Mouse (Mus musculus) forebrain, embryonic 16.5 days (tissue): Measurements from ENCODE around the gene B4galt3. TPM values are rescaled to one million over a fixed set of nuclear protein-coding genes. Genes with fewer than 3 reads are reported as not detected.

Experiments used
- ATAC-seq: fragments of 200-750 bp; cut with Nextera tagmentation; 2 replicates; pipeline ENCODE4 v1.8.0; 2017; ENCODE audit warnings: mild to moderate bottlenecking, moderate library complexity
- H3K27ac ChIP-seq: fragments of 300-500 bp; sonication (generic); 2 replicates; pipeline ENCODE4 v1.5.1; 2014; ENCODE audit warnings: low read length, control low read depth
- H3K27me3 ChIP-seq: fragments of 300-500 bp; sonication (generic); replicated peaks from 2 replicates; pipeline ENCODE4 v1.6.1; 2014; ENCODE audit warnings: low read length; ENCODE audit not compliant: control insufficient read depth, insufficient read depth
- H3K36me3 ChIP-seq: fragments of 300-500 bp; sonication (generic); 2 replicates; pipeline ENCODE4 v1.6.1; 2014; ENCODE audit not compliant: control insufficient read depth, insufficient read depth
- H3K4me1 ChIP-seq: fragments of 300-500 bp; sonication (generic); replicated peaks from 2 replicates; pipeline ENCODE4 v1.6.1; 2014; ENCODE audit warnings: low read length; ENCODE audit not compliant: control insufficient read depth, insufficient read depth
- H3K4me2 ChIP-seq: fragments of 300-500 bp; sonication (generic); 2 replicates; pipeline ENCODE4 v1.6.1; 2014; ENCODE audit warnings: mild to moderate bottlenecking, low read length, control low read depth
- H3K4me3 ChIP-seq: fragments of 300-500 bp; sonication (generic); replicated peaks from 2 replicates; pipeline ENCODE4 v1.5.1; 2014; ENCODE audit warnings: mild to moderate bottlenecking, low read length, control low read depth
- H3K9ac ChIP-seq: fragments of 300-500 bp; sonication (generic); replicated peaks from 2 replicates; pipeline ENCODE4 v1.6.1; 2014; ENCODE audit warnings: low read depth, low read length, control low read depth
- H3K9me3 ChIP-seq: fragments of 300-500 bp; sonication (generic); 2 replicates; pipeline ENCODE4 v1.6.1; 2016; ENCODE audit warnings: low read length; ENCODE audit not compliant: control insufficient read depth
- WGBS: fragments of 180-500 bp; shearing (Covaris S2); extraction: QIAGEN DNeasy Blood & Tissue Kit; methylation state at CpG from one replicate; pipeline ENCODE4 v1.1.7; 2014; 5-methylcytosine and 5-hydroxymethylcytosine counted together
- polyA plus RNA-seq: library from polyadenylated mRNA; unstranded; fragments of >200 nt; fragmentation: Nextera tagmentation; extraction: Ambion mirVana; gene quantifications from 2 replicates; pipeline ENCODE4 v1.2.1, GENCODE M21; 2015

The B4galt3 gene
- polyA plus RNA-seq, 1 experiment from 2014 or later, result 114 TPM

DNA sequence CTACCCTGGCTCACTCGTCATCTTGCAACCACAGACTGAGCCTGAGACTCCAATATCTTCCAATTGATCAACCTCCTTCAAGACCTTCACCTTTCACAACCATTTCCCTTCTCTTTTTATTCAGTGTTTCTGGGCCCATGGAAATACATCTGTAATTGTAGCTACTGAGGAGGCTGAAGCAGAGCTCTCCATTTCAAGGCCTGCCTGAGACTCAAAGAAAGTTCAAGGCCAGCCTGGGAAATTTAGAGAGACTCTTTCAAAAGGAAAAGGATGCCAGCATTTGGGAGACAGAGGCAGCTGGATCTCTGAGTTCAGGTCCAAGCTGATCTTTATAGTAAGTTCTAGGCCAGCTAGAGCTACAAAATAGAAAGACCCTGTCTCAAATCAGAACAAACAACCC is 42.2 kb upstream of the B4galt3 start:
- Histone ChIP-seq H3K9ac (no peak overlapping the region), H3K36me3 (no peaks in the 10 kb centered on the region), H3K9me3 (no peaks in the 10 kb centered on the region), H3K27ac (no peak overlapping the region), H3K27me3 (no peaks in the 10 kb centered on the region), H3K4me3 (no peak overlapping the region), H3K4me2 (no peak overlapping the region), H3K4me1 (0 out of 2 replicates have a peak, but pooled peaks cover 2% of the 10 kb centered on the region)
- no peak for ATAC-seq
- WGBS, result 84% methylated on average over 1 of the region's 1 CpGs

DNA sequence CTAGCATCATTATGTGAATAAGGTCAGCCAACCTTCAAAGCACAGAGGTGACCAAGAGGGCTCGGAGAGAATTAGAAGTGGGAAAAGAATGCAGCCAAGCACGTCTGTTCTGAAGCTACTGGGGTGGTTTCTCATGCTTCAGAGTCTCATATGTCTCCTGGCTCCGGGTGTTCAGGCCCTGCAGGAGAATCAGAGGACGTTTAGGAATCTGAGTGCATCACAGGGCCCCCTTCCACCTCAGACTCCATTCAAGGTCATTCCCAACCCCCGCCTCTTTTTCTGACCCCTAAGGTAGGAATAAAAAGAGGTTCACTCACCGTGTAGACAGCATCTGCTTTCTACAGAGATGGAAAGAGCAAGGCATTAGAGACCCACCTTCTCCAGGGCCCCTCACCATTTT is 40.4 kb upstream of the B4galt3 start:
- Histone ChIP-seq H3K36me3 (peaks cover 2% of the 10 kb centered on the region; the same call in 1 of the 2 replicates), H3K4me3 (no peak overlapping the region), H3K4me1 (no peaks in the 10 kb centered on the region), H3K9ac (no peak overlapping the region), H3K4me2 (no peak overlapping the region), H3K27ac (no peak overlapping the region), H3K27me3 (no peaks in the 10 kb centered on the region), H3K9me3 (no peaks in the 10 kb centered on the region)
- 43% methylated on average over 6 of the region's 6 CpGs for WGBS
- no peak for ATAC-seq

- no peak for ATAC-seq
- 28% methylated on average over 3 of the region's 3 CpGs for WGBS
- no peak overlapping the region for H3K4me2 ChIP-seq
- no peaks in the 10 kb centered on the region for H3K27me3 ChIP-seq
- H3K4me1 ChIP-seq, result no peaks in the 10 kb centered on the region
- H3K9me3 ChIP-seq, result no peaks in the 10 kb centered on the region
- H3K36me3 ChIP-seq, result peaks cover 2% of the 10 kb centered on the region; the same call in 1 of the 2 replicates
- H3K9ac ChIP-seq, result no peak overlapping the region
- no peak overlapping the region for H3K27ac ChIP-seq
- H3K4me3 ChIP-seq, result no peak overlapping the region
These were observed 39.9 kb upstream of the B4galt3 start for GRCm38 (mm10) chr1:171230215-171230614.

DNA sequence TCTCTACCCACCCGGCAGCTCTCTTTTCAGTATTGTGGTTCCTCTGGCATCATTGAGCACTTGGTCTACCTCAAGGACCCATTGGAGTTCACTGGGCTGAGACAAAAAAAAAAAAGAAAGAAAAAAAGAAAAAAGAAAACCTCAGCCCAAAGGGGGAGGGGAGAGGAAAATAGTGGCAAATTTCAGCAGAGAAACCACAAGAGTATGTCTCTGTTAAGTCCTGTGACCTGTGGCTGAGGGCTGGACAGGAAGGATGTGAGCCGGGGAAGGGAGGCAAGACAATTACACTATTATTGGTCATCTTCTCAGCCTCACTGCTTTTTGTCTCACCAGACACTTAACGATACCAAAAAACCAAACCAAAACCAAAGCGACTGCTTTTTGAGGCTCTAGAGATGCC is 38.3 kb upstream of the B4galt3 start:
- no peak for ATAC-seq

GRCm38 (mm10) chr1:171232348-171232747 is 37.8 kb upstream of the B4galt3 start:
- Histone ChIP-seq H3K4me1 (no peaks in the 10 kb centered on the region), H3K9me3 (no peaks in the 10 kb centered on the region), H3K27me3 (no peaks in the 10 kb centered on the region), H3K4me3 (no peak overlapping the region), H3K9ac (no peak overlapping the region), H3K4me2 (no peak overlapping the region), H3K36me3 (peaks cover 12% of the 10 kb centered on the region), H3K27ac (no peak overlapping the region)
- 87% methylated on average over 5 of the region's 5 CpGs for WGBS
- ATAC-seq, result no peak

More for the DNA sequence above, 38.3 kb upstream of the B4galt3 start:
- H3K27me3 ChIP-seq, result no peaks in the 10 kb centered on the region
- H3K4me3 ChIP-seq, result no peak overlapping the region
- no peaks in the 10 kb centered on the region for H3K4me1 ChIP-seq
- 72% methylated on average over 4 of the region's 4 CpGs for WGBS
- H3K9me3 ChIP-seq, result no peaks in the 10 kb centered on the region
- no peak overlapping the region for H3K4me2 ChIP-seq
- peaks cover 8% of the 10 kb centered on the region; the same call in 1 of the 2 replicates for H3K36me3 ChIP-seq
- H3K9ac ChIP-seq, result no peak overlapping the region
- H3K27ac ChIP-seq, result no peak overlapping the region

- ATAC-seq, result no peak
- Histone ChIP-seq H3K9me3 (no peaks in the 10 kb centered on the region), H3K4me3 (no peak overlapping the region), H3K4me1 (no peaks in the 10 kb centered on the region), H3K9ac (no peak overlapping the region), H3K36me3 (peaks cover 19% of the 10 kb centered on the region), H3K27me3 (no peaks in the 10 kb centered on the region), H3K27ac (no peak overlapping the region), H3K4me2 (no peak overlapping the region)
- WGBS, result 83% methylated on average over 12 of the region's 12 CpGs
These were observed 37.1 kb upstream of the B4galt3 start for GRCm38 (mm10) chr1:171232800-171233730.

GRCm38 (mm10) chr1:171234126-171234525 is 36.0 kb upstream of the B4galt3 start, which contains the start of gene Fcer1g:
Gene Fcer1g, minus strand, starts transcription at chr1:171234365.
- Histone ChIP-seq H3K9ac (no peak within 1 kb of the TSS), H3K4me1 (no peaks in the 10 kb centered on the region), H3K4me2 (no peak within 1 kb of the TSS), H3K27me3 (no peaks in the 10 kb centered on the region), H3K27ac (no peak within 1 kb of the TSS), H3K4me3 (no peak within 1 kb of the TSS), H3K36me3 (peaks cover 26% of the 10 kb centered on the region), H3K9me3 (no peaks in the 10 kb centered on the region)
- WGBS, result 92% methylated on average over 14 of the region's 14 CpGs
- no peak for ATAC-seq

GRCm38 (mm10) chr1:171234538-171234937 is 35.6 kb upstream of the B4galt3 start:
- no peak overlapping the region for H3K4me2 ChIP-seq
- H3K36me3 ChIP-seq, result peaks cover 26% of the 10 kb centered on the region
- H3K9ac ChIP-seq, result no peak overlapping the region
- no peak for ATAC-seq
- no peak overlapping the region for H3K27ac ChIP-seq
- 97% methylated on average over 4 of the region's 4 CpGs for WGBS
- H3K27me3 ChIP-seq, result no peaks in the 10 kb centered on the region
- H3K4me3 ChIP-seq, result no peak overlapping the region
- no peaks in the 10 kb centered on the region for H3K9me3 ChIP-seq
- no peaks in the 10 kb centered on the region for H3K4me1 ChIP-seq

DNA sequence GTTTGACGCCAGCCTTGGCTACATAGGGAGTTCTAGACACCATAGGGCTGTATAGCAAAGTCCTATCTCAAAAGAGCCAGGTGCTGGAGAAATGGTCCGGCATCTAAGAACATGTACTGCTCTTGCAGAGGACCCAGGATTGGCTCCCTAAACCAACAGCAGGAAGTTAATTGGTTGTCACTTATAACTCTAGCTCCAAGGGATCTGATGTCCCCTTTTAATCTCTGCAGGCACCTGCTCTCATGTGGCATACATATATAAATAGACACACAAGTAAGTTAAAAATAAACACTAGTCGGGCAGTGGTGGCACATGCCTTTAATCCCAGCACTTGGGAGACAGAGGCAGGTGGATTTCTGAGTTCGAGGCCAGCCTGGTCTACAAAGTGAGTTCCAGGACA is 34.3 kb upstream of the B4galt3 start:
- no peak overlapping the region for H3K4me3 ChIP-seq
- H3K9me3 ChIP-seq, result no peaks in the 10 kb centered on the region
- H3K36me3 ChIP-seq, result peaks cover 26% of the 10 kb centered on the region
- no peak overlapping the region for H3K27ac ChIP-seq
- WGBS, result 89% methylated on average over 4 of the region's 4 CpGs
- no peaks in the 10 kb centered on the region for H3K27me3 ChIP-seq
- ATAC-seq, result no peak
- no peak overlapping the region for H3K9ac ChIP-seq
- H3K4me2 ChIP-seq, result no peak overlapping the region
- no peaks in the 10 kb centered on the region for H3K4me1 ChIP-seq
